Mouse (Mus musculus): Measurements from ENCODE around the gene Scn4a. TPM values are rescaled to one million over a fixed set of nuclear protein-coding genes. Genes with fewer than 3 reads are reported as not detected.

Gene Scn4a
- total RNA-seq, 4 experiments from 2014 or later: 0.07 TPM; not detected in 2

GRCm38 (mm10) chr11:106272644-106273310 lies 80.3 kb downstream of the Scn4a start, which contains the start of gene Smarcd2:
Gene Smarcd2, minus strand, starts transcription at chr11:106272972.
- DNase-seq (ENCODE audit: low spot score in 2 of 2): peak; percentile 99

GRCm38 (mm10) chr11:106271794-106272643 lies 81.1 kb downstream of the Scn4a start:
- no peak for DNase-seq (ENCODE audit: low spot score in 2 of 2)

- DNase-seq (ENCODE audit: low spot score in 2 of 2): no peak
Observed at GRCm38 (mm10) chr11:106271131-106271793, 81.8 kb downstream of the Scn4a start.

- DNase-seq (ENCODE audit: low spot score in 2 of 2): no peak
Observed at GRCm38 (mm10) chr11:106269060-106269431, 84.0 kb downstream of the Scn4a start.

Other genes with a start within 250 kb of the Scn4a start
- gene Gm10840, start 192.4 kb downstream of the Scn4a start, total RNA-seq (2022): 1 to 10 TPM in 1 of 4 experiments, not detected in 3; 1.4 TPM
- 100 to 1,000 TPM; 111 to 131 (median 122) TPM for gene Limd2, start 192.4 kb downstream of the Scn4a start, total RNA-seq (2022)
- gene Strada, start 151.1 kb downstream of the Scn4a start, total RNA-seq (2022): 10 to 100 TPM; 29.2 to 33.2 (median 31.0) TPM
- gene Ccdc47, start 136.9 kb downstream of the Scn4a start, total RNA-seq (2022): 10 to 100 TPM; 82.3 to 98.3 (median 92.6) TPM
- gene Ddx42, start 136.4 kb downstream of the Scn4a start, total RNA-seq (2022): 10 to 100 TPM; 65.3 to 71.1 (median 69.4) TPM
- 10 to 100 TPM; 28.9 to 33.3 (median 32.4) TPM for gene Ftsj3, start 97.2 kb downstream of the Scn4a start, total RNA-seq (2022)
- 100 to 1,000 TPM; 164 to 180 (median 176) TPM for gene Psmc5, start 97.1 kb downstream of the Scn4a start, total RNA-seq (2022)
- 10 to 100 TPM; 29.1 to 34.7 (median 31.2) TPM for gene Smarcd2, start 80.3 kb downstream of the Scn4a start, total RNA-seq (2022)
- under 1 TPM in 2 of 4 experiments, not detected in 2; 0.16 to 0.20 TPM for gene Tcam1, start 76.6 kb downstream of the Scn4a start, total RNA-seq (2022)
- 1 to 10 TPM in 1 of 4 experiments, under 1 TPM in 1, not detected in 2; 0.57 to 1.7 TPM for gene Gh, start 51.4 kb downstream of the Scn4a start, total RNA-seq (2022)
- under 1 TPM in 1 of 4 experiments, not detected in 3; 0.39 TPM for gene Cd79b, start 38.5 kb downstream of the Scn4a start, total RNA-seq (2022)
- gene Prr29, start 12.2 kb upstream of the Scn4a start, total RNA-seq (2022): under 1 TPM in 1 of 4 experiments, not detected in 3; 0.41 TPM
- gene Icam2, start 34.8 kb upstream of the Scn4a start, total RNA-seq (2022): 1 to 10 TPM; 1.7 to 3.4 (median 2.4) TPM
- 10 to 100 TPM; 10.4 to 12.4 (median 11.4) TPM for gene Ern1, start 134.6 kb upstream of the Scn4a start, total RNA-seq (2022)